Mouse (Mus musculus) midbrain, embryonic 11.5 days (tissue): ENCODE data around the gene Olfr1419. TPM values are rescaled to one million over a fixed set of nuclear protein-coding genes. Genes with fewer than 3 reads are reported as not detected.

Experiments
- ATAC-seq: fragments of 200-750 bp; cut with Nextera tagmentation; 2 replicates; pipeline ENCODE4 v1.8.0; 2017; ENCODE audit warnings: moderate TSS enrichment, moderate library complexity; ENCODE audit not compliant: low FRiP score
- DNase-seq: peaks from one replicate; pipeline ENCODE4 v3.0.0; 2015; ENCODE audit warnings: low spot score; ENCODE audit errors: missing footprints
- H3K27ac ChIP-seq: fragments of 300-500 bp; sonication (generic); 2 replicates; pipeline ENCODE4 v1.5.1; 2014; ENCODE audit warnings: low read depth, low read length
- H3K27me3 ChIP-seq: fragments of 300-500 bp; sonication (generic); 2 replicates; pipeline ENCODE4 v1.6.1; 2014; ENCODE audit warnings: mild to moderate bottlenecking, low read length, moderate library complexity, mixed read lengths; ENCODE audit not compliant: control insufficient read depth, insufficient read depth
- H3K36me3 ChIP-seq: fragments of 300-500 bp; sonication (generic); 2 replicates; pipeline ENCODE4 v1.6.1; 2014; ENCODE audit warnings: mild to moderate bottlenecking, low read length, moderate library complexity, mixed read lengths; ENCODE audit not compliant: control insufficient read depth, insufficient read depth
- H3K4me1 ChIP-seq: fragments of 300-500 bp; sonication (generic); 2 replicates; pipeline ENCODE4 v1.6.1; 2014; ENCODE audit warnings: low read length; ENCODE audit not compliant: control insufficient read depth, insufficient read depth
- H3K4me2 ChIP-seq: fragments of 300-500 bp; sonication (generic); 2 replicates; pipeline ENCODE4 v1.6.1; 2014; ENCODE audit warnings: mild to moderate bottlenecking, moderate library complexity
- H3K4me3 ChIP-seq: fragments of 300-500 bp; sonication (generic); 2 replicates; pipeline ENCODE4 v1.5.1; 2014; ENCODE audit warnings: low read depth, low read length
- H3K9ac ChIP-seq: fragments of 300-500 bp; sonication (generic); 2 replicates; pipeline ENCODE4 v1.6.1; 2014; ENCODE audit warnings: low read length
- H3K9me3 ChIP-seq: fragments of 300-500 bp; sonication (generic); 2 replicates; pipeline ENCODE4 v1.6.1; 2016; ENCODE audit warnings: low read length; ENCODE audit not compliant: control insufficient read depth
- WGBS: fragments of 180-500 bp; shearing (Covaris S2); extraction: QIAGEN DNeasy Blood & Tissue Kit; methylation state at CpG from one replicate; pipeline ENCODE4 v1.1.7; 2014; 5-methylcytosine and 5-hydroxymethylcytosine counted together
- microRNA-seq: library from miRNA; unstranded; fragments of <30 nt; microRNA quantifications from one replicate; pipeline ENCODE4, GENCODE M21; 2017
- polyA plus RNA-seq: library from polyadenylated mRNA; unstranded; fragments of >200 nt; fragmentation: Nextera tagmentation; extraction: Ambion mirVana; gene quantifications from 2 replicates; pipeline ENCODE4 v1.2.1, GENCODE M21; 2014

Olfr1419 gene
- polyA plus RNA-seq, 1 experiment from 2014 or later: not detected

- H3K9ac ChIP-seq: no peak overlapping the region
- no peak for DNase-seq
- 0 out of 2 replicates have a peak, but pooled peaks have one; percentile 33 for ATAC-seq
- H3K4me2 ChIP-seq: no peak overlapping the region
- H3K4me3 ChIP-seq: no peak overlapping the region
- 32% methylated on average over 6 of the region's 6 CpGs for WGBS
- peaks cover 7% of the 10 kb centered on the region for H3K27me3 ChIP-seq
- H3K9me3 ChIP-seq: no peaks in the 10 kb centered on the region
- no peaks in the 10 kb centered on the region for H3K36me3 ChIP-seq
- peaks cover 6% of the 10 kb centered on the region; the same call in 1 of the 2 replicates for H3K4me1 ChIP-seq
- no peak overlapping the region for H3K27ac ChIP-seq
Measured at GRCm38 (mm10) chr19:11820211-11820610, 54.7 kb downstream of the Olfr1419 start.

- Histone ChIP-seq H3K9me3 (no peaks in the 10 kb centered on the region), H3K4me3 (peak overlapping the region; percentile 74), H3K36me3 (no peaks in the 10 kb centered on the region), H3K27ac (no peak overlapping the region), H3K4me2 (peak overlapping the region; percentile 93), H3K4me1 (peaks cover 6% of the 10 kb centered on the region; the same call in 1 of the 2 replicates), H3K9ac (no peak overlapping the region), H3K27me3 (peaks cover 7% of the 10 kb centered on the region)
- under 1% methylated on average over 15 of the region's 15 CpGs for WGBS
- ATAC-seq (peak; percentile 87), DNase-seq (peak; percentile 96)
Measured at GRCm38 (mm10) chr19:11819800-11820199, 55.1 kb downstream of the Olfr1419 start.

- no peaks in the 10 kb centered on the region for H3K36me3 ChIP-seq
- H3K4me2 ChIP-seq: peak within 1 kb of the TSS; percentile 93
- H3K27me3 ChIP-seq: peaks cover 7% of the 10 kb centered on the region
- H3K9ac ChIP-seq: peak within 1 kb of the TSS; percentile 84
- no peaks in the 10 kb centered on the region for H3K9me3 ChIP-seq
- no peak within 1 kb of the TSS for H3K27ac ChIP-seq
- peaks cover 11% of the 10 kb centered on the region; the same call in 1 of the 2 replicates for H3K4me1 ChIP-seq
- under 1% methylated on average over 20 of the region's 20 CpGs for WGBS
- DNase-seq (peak; percentile 93), ATAC-seq (no peak)
- H3K4me3 ChIP-seq: peak within 1 kb of the TSS; percentile 74
Measured at GRCm38 (mm10) chr19:11819143-11819700, 55.7 kb downstream of the Olfr1419 start, which contains the start of gene Stx3. Gene Stx3 (minus strand): TSS chr19:11819403.

Small RNAs within 50 kb of the gene (microRNA-seq; reads per million reads assigned to microRNA genes)
- gene Mir6994: 6.8 reads per million, percentile 25 among the genes with 10 or more reads in this experiment

Other genes starting within 250 kb of the Olfr1419 start
- 0.14 TPM in 1 of 2 replicates, not detected in the other for gene Ms4a3, start 234.3 kb downstream of the Olfr1419 start, polyA plus RNA-seq
- not detected in 2 replicates for gene Oosp2, start 214.5 kb downstream of the Olfr1419 start, polyA plus RNA-seq
- gene Oosp1, start 184.0 kb downstream of the Olfr1419 start, polyA plus RNA-seq: not detected in 2 replicates
- not detected in 2 replicates for gene Oosp3, start 178.1 kb downstream of the Olfr1419 start, polyA plus RNA-seq
- gene Gif, start 127.6 kb downstream of the Olfr1419 start, polyA plus RNA-seq: not detected in 2 replicates
- 57.2 and 60.8 TPM in 2 replicates for gene Mrpl16, start 104.7 kb downstream of the Olfr1419 start, polyA plus RNA-seq
- 19.5 and 23.1 TPM in 2 replicates for gene Stx3, start 55.7 kb downstream of the Olfr1419 start, polyA plus RNA-seq
- not detected in 2 replicates for gene Olfr1417, start 35.9 kb downstream of the Olfr1419 start, polyA plus RNA-seq
- gene Olfr1418, start 14.0 kb downstream of the Olfr1419 start, polyA plus RNA-seq: not detected in 2 replicates
- gene Olfr1420, start 11.5 kb upstream of the Olfr1419 start, polyA plus RNA-seq: 0.08 TPM in 1 of 2 replicates, not detected in the other
- gene Patl1, start 37.3 kb upstream of the Olfr1419 start, polyA plus RNA-seq: 30.2 and 30.3 TPM in 2 replicates
- 5.3 and 6.0 TPM in 2 replicates for gene Osbp, start 90.8 kb upstream of the Olfr1419 start, polyA plus RNA-seq
- gene Olfr1423, start 166.2 kb upstream of the Olfr1419 start, polyA plus RNA-seq: 0.03 TPM in 1 of 2 replicates, not detected in the other
- gene Olfr1424, start 187.6 kb upstream of the Olfr1419 start, polyA plus RNA-seq: not detected in 2 replicates
- gene Olfr1425, start 202.6 kb upstream of the Olfr1419 start, polyA plus RNA-seq: not detected in 2 replicates
- gene Olfr1426, start 216.9 kb upstream of the Olfr1419 start, polyA plus RNA-seq: not detected in 2 replicates
- gene Olfr1427, start 228.2 kb upstream of the Olfr1419 start, polyA plus RNA-seq: not detected in 2 replicates
- gene Olfr1428, start 240.8 kb upstream of the Olfr1419 start, polyA plus RNA-seq: not detected in 2 replicates
- not detected in 2 replicates for gene Olfr76, start 248.1 kb upstream of the Olfr1419 start, polyA plus RNA-seq